Mouse (Mus musculus): ENCODE data around the gene Slc10a1.

- TF ChIP-seq ZC3H11A (IDR thresholded peaks at IDR 0.05; ENCODE audit: low read depth, low read length) (no peak), POLR2A (IDR thresholded peaks at IDR 0.05; ENCODE audit: control insufficient read depth in 1 of 2, insufficient read depth in 1 of 2, low read depth in 1 of 2, low read length in 2 of 2, poor library complexity in 1 of 2) (no peak)
Measured at GRCm38 (mm10) chr12:80967918-80968317, 587 bp downstream of the Slc10a1 start.

Data from MEL (cell line).